Mouse (Mus musculus) liver, postnatal 0 days (tissue): ENCODE results near the gene Kcnb1. TPM values are rescaled to one million over a fixed set of nuclear protein-coding genes. Genes with fewer than 3 reads are reported as not detected.
A peak's percentile ranks its signal among the peaks of the same experiment; 100 is the strongest.

ENCODE experiments used
- ATAC-seq: fragments of 200-750 bp; cut with Nextera tagmentation; 2 replicates; pipeline ENCODE4 v1.8.0; 2017; ENCODE audit warnings: mild to moderate bottlenecking, moderate library complexity
- DNase-seq: peaks from one replicate; pipeline ENCODE4 v3.0.0-alpha.2; 2016
- H3K27ac ChIP-seq: fragments of 300-500 bp; sonication (generic); 2 replicates; pipeline ENCODE4 v1.5.1; 2014; ENCODE audit warnings: antibody characterized with exemption, moderate library complexity, mild to moderate bottlenecking, low read depth
- H3K27me3 ChIP-seq: fragments of 300-500 bp; sonication (generic); 2 replicates; pipeline ENCODE4 v1.6.1; 2014; ENCODE audit warnings: low read length, control low read depth, mixed read lengths; ENCODE audit not compliant: insufficient read depth
- H3K36me3 ChIP-seq: fragments of 300-500 bp; sonication (generic); replicated peaks from 2 replicates; pipeline ENCODE4 v1.6.1; 2014; ENCODE audit warnings: mild to moderate bottlenecking, control low read depth, low read length, moderate library complexity, mixed read lengths; ENCODE audit not compliant: insufficient read depth
- H3K4me1 ChIP-seq: fragments of 300-500 bp; sonication (generic); 2 replicates; pipeline ENCODE4 v1.6.1; 2014; ENCODE audit warnings: antibody characterized with exemption, mild to moderate bottlenecking, control low read depth; ENCODE audit not compliant: insufficient read depth
- H3K4me2 ChIP-seq: fragments of 300-500 bp; sonication (generic); 2 replicates; pipeline ENCODE4 v1.6.1; 2014; ENCODE audit warnings: low read depth, mild to moderate bottlenecking, low read length, moderate library complexity, mixed read lengths
- H3K4me3 ChIP-seq: fragments of 300-500 bp; sonication (generic); 2 replicates; pipeline ENCODE4 v1.5.1; 2014; ENCODE audit warnings: low read depth, low read length
- H3K9ac ChIP-seq: fragments of 300-500 bp; sonication (generic); replicated peaks from 2 replicates; pipeline ENCODE4 v1.6.1; 2014; ENCODE audit warnings: mild to moderate bottlenecking, moderate library complexity
- H3K9me3 ChIP-seq: fragments of 300-500 bp; sonication (generic); 2 replicates; pipeline ENCODE4 v1.6.1; 2016; ENCODE audit warnings: mild to moderate bottlenecking, control low read depth, low read length, mixed read lengths
- CTCF ChIP-seq: sonication (generic); IDR thresholded peaks from 2 replicates; pipeline ENCODE4 v1.5.1; 2016; ENCODE audit warnings: antibody characterized with exemption, low read depth
- EP300 ChIP-seq: IDR thresholded peaks from 2 replicates; pipeline ENCODE4 v1.6.1; 2016; ENCODE audit warnings: antibody characterized with exemption, low read depth, mild to moderate bottlenecking
- WGBS: fragments of 180-500 bp; shearing (Covaris S2); extraction: QIAGEN DNeasy Blood & Tissue Kit; methylation state at CpG from one replicate; pipeline ENCODE4 v1.1.7; 2014; ENCODE audit not compliant: insufficient replicate concordance; 5-methylcytosine and 5-hydroxymethylcytosine counted together
- polyA plus RNA-seq: library from polyadenylated mRNA; unstranded; fragments of >200 nt; fragmentation: Nextera tagmentation; extraction: Ambion mirVana; gene quantifications from 2 replicates; pipeline ENCODE4 v1.2.1, GENCODE M21; 2015

The Kcnb1 gene
- polyA plus RNA-seq, 1 experiment from 2014 or later = 0.11 TPM

- ATAC-seq (no peak), DNase-seq (no peak)
- Histone ChIP-seq H3K27ac (peak overlapping the region; percentile 99), H3K4me3 (peak overlapping the region; percentile 92), H3K4me2 (peak overlapping the region; percentile 80), H3K27me3 (no peaks in the 10 kb centered on the region), H3K4me1 (peaks cover 34% of the 10 kb centered on the region), H3K9me3 (no peaks in the 10 kb centered on the region), H3K36me3 (peaks cover 23% of the 10 kb centered on the region), H3K9ac (peak overlapping the region; percentile 65)
- TF ChIP-seq CTCF = peak; percentile 32
- no peak for TF ChIP-seq EP300
- 2% methylated on average over 7 of the region's 7 CpGs for WGBS
Measured at GRCm38 (mm10) chr2:167063906-167064496, 126.0 kb downstream of the Kcnb1 start.

GRCm38 (mm10) chr2:167062965-167063880 is 126.7 kb downstream of the Kcnb1 start, which contains the start of gene Znfx1:
TSS of gene Znfx1 (minus strand) at chr2:167063015.
- H3K27me3 ChIP-seq = no peaks in the 10 kb centered on the region
- TF ChIP-seq CTCF (peak; percentile 37), EP300 (no peak)
- H3K9me3 ChIP-seq = no peaks in the 10 kb centered on the region
- H3K27ac ChIP-seq = peak within 1 kb of the TSS; percentile 99
- peak within 1 kb of the TSS; percentile 92 for H3K4me3 ChIP-seq
- under 1% methylated on average over 56 of the region's 57 CpGs for WGBS
- H3K4me2 ChIP-seq = peak within 1 kb of the TSS; percentile 89
- peak; percentile 90 for ATAC-seq
- peaks cover 38% of the 10 kb centered on the region for H3K4me1 ChIP-seq
- H3K36me3 ChIP-seq = peaks cover 30% of the 10 kb centered on the region
- DNase-seq = peak; percentile 97
- H3K9ac ChIP-seq = peak within 1 kb of the TSS; percentile 92

GRCm38 (mm10) chr2:167062497-167062911 is 127.5 kb downstream of the Kcnb1 start:
- Histone ChIP-seq H3K4me1 (peaks cover 38% of the 10 kb centered on the region), H3K27ac (peak overlapping the region; percentile 99), H3K4me3 (peak overlapping the region; percentile 92), H3K36me3 (peaks cover 36% of the 10 kb centered on the region), H3K9me3 (no peaks in the 10 kb centered on the region), H3K4me2 (peak overlapping the region; percentile 89), H3K9ac (peak overlapping the region; percentile 92), H3K27me3 (no peaks in the 10 kb centered on the region)
- no peak for TF ChIP-seq EP300
- under 1% methylated on average over 41 of the region's 60 CpGs for WGBS
- ATAC-seq (peak; percentile 96), DNase-seq (peak; percentile 98)

- TF ChIP-seq CTCF (no peak), EP300 (no peak)
- Histone ChIP-seq H3K4me1 (peaks cover 38% of the 10 kb centered on the region), H3K36me3 (peaks cover 45% of the 10 kb centered on the region), H3K9ac (peak overlapping the region; percentile 92), H3K4me2 (peak overlapping the region; percentile 89), H3K27ac (peak overlapping the region; percentile 99), H3K27me3 (no peaks in the 10 kb centered on the region), H3K4me3 (peak overlapping the region; percentile 92), H3K9me3 (no peaks in the 10 kb centered on the region)
- ATAC-seq (no peak), DNase-seq (no peak)
- WGBS = 16% methylated on average over 11 of the region's 11 CpGs
Measured at GRCm38 (mm10) chr2:167061381-167062034, 128.4 kb downstream of the Kcnb1 start.

GRCm38 (mm10) chr2:167060761-167061160 is 129.2 kb downstream of the Kcnb1 start:
- Histone ChIP-seq H3K9ac (peak overlapping the region; percentile 92), H3K36me3 (peaks cover 49% of the 10 kb centered on the region), H3K27me3 (no peaks in the 10 kb centered on the region), H3K4me1 (peaks cover 40% of the 10 kb centered on the region), H3K9me3 (no peaks in the 10 kb centered on the region), H3K4me3 (peak overlapping the region; percentile 92), H3K27ac (peak overlapping the region; percentile 99), H3K4me2 (peak overlapping the region; percentile 89)
- DNase-seq (no peak), ATAC-seq (no peak)
- no peak for TF ChIP-seq EP300
- no peak for TF ChIP-seq CTCF

GRCm38 (mm10) chr2:167060360-167060759 is 129.6 kb downstream of the Kcnb1 start:
- no peak for ATAC-seq
- H3K9me3 ChIP-seq = no peaks in the 10 kb centered on the region
- no peak for DNase-seq
- H3K4me1 ChIP-seq = peaks cover 38% of the 10 kb centered on the region
- H3K36me3 ChIP-seq = peaks cover 49% of the 10 kb centered on the region
- peak overlapping the region; percentile 89 for H3K4me2 ChIP-seq
- H3K9ac ChIP-seq = peak overlapping the region; percentile 53
- peak overlapping the region; percentile 92 for H3K4me3 ChIP-seq
- peak overlapping the region; percentile 65 for H3K27ac ChIP-seq
- WGBS = 49% methylated on average over 3 of the region's 3 CpGs
- no peak for TF ChIP-seq CTCF
- TF ChIP-seq EP300 = no peak
- H3K27me3 ChIP-seq = no peaks in the 10 kb centered on the region
